Mouse (Mus musculus): Measurements from ENCODE around the gene Gm9508. TPM values are rescaled to one million over a fixed set of nuclear protein-coding genes. Genes with fewer than 3 reads are reported as not detected.

The Gm9508 gene
- total RNA-seq, 2 experiments from 2014 or later = not detected

DNA sequence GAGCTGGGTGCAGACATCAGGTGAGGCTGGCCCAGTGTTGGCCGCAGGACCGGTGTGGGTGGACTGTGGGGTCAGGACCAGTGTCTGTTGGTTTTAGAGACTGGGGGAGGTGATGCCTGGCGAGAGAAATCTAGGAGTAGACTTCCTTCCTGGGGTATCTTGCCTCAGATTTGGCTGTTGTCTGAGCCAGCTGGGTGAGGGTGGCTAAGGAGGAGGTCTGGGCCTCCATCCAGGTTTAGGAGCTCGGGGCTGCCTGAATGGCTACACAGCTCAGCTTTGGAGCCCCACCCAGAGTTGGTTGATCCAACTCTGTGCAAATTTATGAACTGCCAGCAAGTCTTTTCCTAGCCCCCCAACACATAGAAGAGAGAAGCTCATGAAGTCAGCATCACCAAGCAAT lies 29.6 kb downstream of the Gm9508 start:
- DNase-seq = no peak

- DNase-seq = no peak
These were observed 30.7 kb downstream of the Gm9508 start for GRCm38 (mm10) chr10:77666342-77666741.

- DNase-seq = no peak
These were observed 32.9 kb downstream of the Gm9508 start for GRCm38 (mm10) chr10:77663949-77664665.

DNA sequence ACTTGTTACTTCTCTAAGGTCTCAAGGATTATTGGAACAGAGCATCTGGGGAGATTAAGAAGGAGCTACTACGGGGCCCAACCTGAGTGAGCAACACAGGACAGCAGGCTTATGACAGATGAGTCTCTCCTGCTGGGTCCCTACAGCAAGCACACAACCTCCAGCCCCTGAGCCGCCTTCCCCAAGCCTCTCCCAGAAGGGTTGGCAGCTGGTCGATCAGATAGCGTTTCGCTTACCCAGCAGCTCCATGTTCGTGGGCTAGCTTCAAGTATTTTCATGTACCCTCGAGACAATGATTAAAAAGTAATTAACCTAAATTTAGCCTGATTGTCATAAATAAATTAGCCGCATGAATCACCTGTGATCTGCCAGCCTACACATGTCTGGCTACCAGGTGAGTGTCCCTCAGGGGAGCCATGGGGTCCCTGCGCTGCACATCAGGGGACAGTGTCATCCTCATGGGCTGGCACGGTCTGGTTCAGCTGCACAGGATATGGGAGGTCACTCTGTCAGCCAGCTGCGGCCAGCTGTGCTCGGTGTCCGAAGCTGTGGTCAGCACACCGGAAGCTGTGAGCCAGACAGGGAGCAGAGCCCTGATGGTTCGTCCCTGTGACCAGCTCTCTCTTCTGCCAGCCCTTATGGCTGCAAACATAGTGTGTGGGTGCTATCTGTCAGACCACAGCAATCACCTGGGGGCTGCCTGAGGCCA lies 38.6 kb downstream of the Gm9508 start:
- no peak for DNase-seq

DNA sequence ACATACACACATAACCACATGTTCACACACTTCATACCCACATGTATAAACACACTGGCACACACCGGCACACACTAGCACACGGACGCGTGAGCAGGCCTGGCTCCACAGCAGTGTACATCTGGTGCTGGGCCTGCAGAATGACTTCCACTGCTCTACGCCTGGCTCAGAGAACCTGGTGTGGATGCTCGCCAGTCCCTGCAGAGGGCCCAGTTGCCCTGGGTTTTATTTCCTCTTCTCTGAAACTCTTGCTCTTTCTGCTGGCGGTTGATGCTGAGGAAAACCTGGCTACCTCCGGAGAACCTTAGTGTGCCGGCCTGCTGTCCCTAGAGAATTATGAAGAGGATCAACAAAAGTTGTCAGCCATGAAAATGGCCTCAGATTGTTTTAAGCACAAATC lies 45.0 kb downstream of the Gm9508 start:
- DNase-seq = no peak

DNA sequence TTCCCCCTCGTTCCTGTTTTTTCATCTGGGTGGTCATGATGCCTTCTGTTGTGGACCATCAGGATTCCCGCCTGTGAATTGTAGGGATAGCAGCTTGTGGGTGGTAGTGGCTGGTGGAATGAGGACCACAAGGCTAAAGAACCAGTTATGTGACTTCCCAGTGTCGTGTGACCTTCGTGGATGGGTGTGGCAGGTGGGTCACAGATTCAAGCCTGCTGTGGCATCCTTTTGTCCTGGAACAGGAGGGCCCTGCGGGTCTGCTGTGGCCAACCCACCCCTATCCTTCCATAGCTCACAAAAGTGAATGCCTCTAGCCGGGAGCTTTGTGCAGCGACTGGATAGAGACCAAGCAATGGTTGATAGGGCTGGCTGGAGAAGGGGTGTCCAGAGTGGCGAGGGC lies 49.1 kb downstream of the Gm9508 start:
- DNase-seq = no peak

DNA sequence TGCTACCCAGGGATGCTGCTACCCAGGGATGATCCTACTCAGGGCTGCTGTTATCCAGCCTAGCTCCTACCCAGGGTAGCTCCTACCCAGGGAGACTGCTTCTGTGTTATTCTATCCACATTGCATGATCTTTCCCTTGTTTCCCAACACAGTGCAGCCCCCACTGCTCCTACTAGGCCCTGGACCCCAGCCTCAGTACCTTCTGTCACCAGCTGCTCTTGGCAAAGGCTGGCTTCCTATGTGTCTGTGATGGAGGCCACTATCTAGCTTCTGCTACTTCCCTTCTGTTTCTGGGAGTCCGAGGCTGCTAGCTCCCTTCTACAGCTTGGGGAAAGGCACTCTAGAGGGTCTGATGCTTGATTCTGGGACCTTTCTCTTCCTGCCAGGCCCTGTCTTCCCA lies 49.6 kb downstream of the Gm9508 start:
- no peak for DNase-seq

Other genes starting within 250 kb of the Gm9508 start
- gene Fam207a, start 181.4 kb downstream of the Gm9508 start, total RNA-seq (2021) = 1 to 10 TPM; 6.2 to 6.7 TPM
- gene Itgb2, start 167.0 kb downstream of the Gm9508 start, total RNA-seq (2021) = 1 to 10 TPM; 1.3 to 1.8 TPM
- 10 to 100 TPM; 26.1 to 29.1 TPM for gene Pttg1ip, start 115.5 kb downstream of the Gm9508 start, total RNA-seq (2021)
- 10 to 100 TPM; 32.8 to 36.7 TPM for gene Sumo3, start 91.1 kb downstream of the Gm9508 start, total RNA-seq (2021)
- gene Gm49325, start 91.0 kb downstream of the Gm9508 start, total RNA-seq (2021) = 1 to 10 TPM; 6.5 to 7.4 TPM
- 10 to 100 TPM; 81.7 to 84.9 TPM for gene Ube2g2, start 75.0 kb downstream of the Gm9508 start, total RNA-seq (2021)
- gene Tspear, start 10.7 kb downstream of the Gm9508 start, total RNA-seq (2021) = not detected
- not detected for gene Gm19402, start 6.5 kb downstream of the Gm9508 start, total RNA-seq (2021)
- not detected for gene Gm10272, start 9.4 kb upstream of the Gm9508 start, total RNA-seq (2021)
- not detected for gene Gm10024, start 14.2 kb upstream of the Gm9508 start, total RNA-seq (2021)
- not detected for gene Gm10142, start 18.6 kb upstream of the Gm9508 start, total RNA-seq (2021)
- gene Krtap12-1, start 23.4 kb upstream of the Gm9508 start, total RNA-seq (2021) = not detected
- not detected for gene Gm10100, start 29.3 kb upstream of the Gm9508 start, total RNA-seq (2021)
- gene Gm18596, start 45.4 kb upstream of the Gm9508 start, total RNA-seq (2021) = not detected
- gene Gm9736, start 54.1 kb upstream of the Gm9508 start, total RNA-seq (2021) = not detected
- gene Gm3233, start 62.4 kb upstream of the Gm9508 start, total RNA-seq (2021) = not detected
- not detected for gene Gm3238, start 74.1 kb upstream of the Gm9508 start, total RNA-seq (2021)
- not detected for gene Gm7138, start 79.7 kb upstream of the Gm9508 start, total RNA-seq (2021)
- gene Gm3250, start 85.3 kb upstream of the Gm9508 start, total RNA-seq (2021) = not detected
- gene Gm7137, start 91.0 kb upstream of the Gm9508 start, total RNA-seq (2021) = not detected
- not detected for gene Gm9639, start 97.8 kb upstream of the Gm9508 start, total RNA-seq (2021)
- not detected for gene Gm19668, start 101.9 kb upstream of the Gm9508 start, total RNA-seq (2021)
- gene Gm9507, start 114.6 kb upstream of the Gm9508 start, total RNA-seq (2021) = not detected
- not detected for gene Gm2696, start 117.4 kb upstream of the Gm9508 start, total RNA-seq (2021)
- not detected for gene Krtap10-4, start 129.9 kb upstream of the Gm9508 start, total RNA-seq (2021)
- not detected for gene Krtap10-10, start 138.7 kb upstream of the Gm9508 start, total RNA-seq (2021)
- not detected for gene Gm36176, start 149.6 kb upstream of the Gm9508 start, total RNA-seq (2021)
- not detected for gene Gm10318, start 155.6 kb upstream of the Gm9508 start, total RNA-seq (2021)
- not detected for gene Gm3285, start 164.7 kb upstream of the Gm9508 start, total RNA-seq (2021)
- under 1 TPM; 0.18 to 0.32 TPM for gene Lrrc3, start 205.3 kb upstream of the Gm9508 start, total RNA-seq (2021)

Data from gastrocnemius, postnatal 25 days (tissue).